Mouse (Mus musculus): ENCODE results near the gene Crygd. TPM values are rescaled to one million over a fixed set of nuclear protein-coding genes. Genes with fewer than 3 reads are reported as not detected.

The Crygd gene
- polyA plus RNA-seq (2012; rRNA removed), result not detected in 2 replicates

GRCm38 (mm10) chr1:65063352-65063751, at the start of gene Crygd:
Gene Crygd (minus strand): TSS chr1:65063452.
- Histone ChIP-seq H3K27me3 (ENCODE audit: control insufficient read depth, insufficient read depth, low read length) (no peaks in the 10 kb centered on the region), H3K4me3 (ENCODE audit: extremely low read depth, insufficient read depth, insufficient read length) (no peak within 1 kb of the TSS), H3K27ac (ENCODE audit: insufficient read depth, low read length) (no peak within 1 kb of the TSS), H3K4me1 (ENCODE audit: control insufficient read depth, insufficient read depth, insufficient read length) (no peaks in the 10 kb centered on the region), H3K36me3 (ENCODE audit: control insufficient read depth, insufficient read depth, low read length) (no peaks in the 10 kb centered on the region)
- TF ChIP-seq POLR2A (IDR thresholded peaks at IDR 0.05; ENCODE audit: low read depth, low read length), result no peak
- no peak for TF ChIP-seq CTCF (IDR thresholded peaks at IDR 0.05; ENCODE audit: extremely low read depth, insufficient read depth, insufficient read length, insufficient replicate concordance)
- DNase-seq (ENCODE audit: low read depth in 1 of 2, low spot score in 2 of 2), result no peak
- WGBS, result 89% methylated on average over 8 of the region's 8 CpGs

DNA sequence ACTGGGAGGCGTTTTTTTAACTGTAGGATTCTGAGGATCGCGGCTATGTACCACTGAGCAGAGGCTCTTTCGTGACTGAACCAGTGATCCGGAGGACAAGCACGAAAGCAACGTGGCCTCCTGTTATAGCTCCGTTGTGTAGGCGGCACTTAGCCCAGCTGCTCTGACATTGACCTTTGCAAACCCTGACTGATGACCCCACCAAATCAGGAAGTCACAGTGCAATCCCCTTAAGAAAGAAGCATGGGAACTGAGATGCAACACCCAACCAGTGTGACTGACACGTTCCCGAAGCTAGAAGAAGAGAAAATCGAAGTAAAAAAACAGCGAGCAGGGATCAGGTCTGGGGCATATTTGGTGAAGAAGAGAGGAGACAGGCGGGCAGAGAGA, 49.5 kb upstream of the Crygd start:
- 56% methylated on average over 14 of the region's 14 CpGs for WGBS
- no peak overlapping the region for H3K4me3 ChIP-seq (ENCODE audit: extremely low read depth, insufficient read depth, insufficient read length)
- DNase-seq (ENCODE audit: low read depth in 1 of 2, low spot score in 2 of 2), result no peak

GRCm38 (mm10) chr1:65112031-65112806, 49.0 kb upstream of the Crygd start:
- Histone ChIP-seq H3K27me3 (ENCODE audit: control insufficient read depth, insufficient read depth, low read length) (no peaks in the 10 kb centered on the region), H3K4me3 (ENCODE audit: extremely low read depth, insufficient read depth, insufficient read length) (no peak overlapping the region; the same call in 1 of the 2 replicates), H3K27ac (ENCODE audit: insufficient read depth, low read length) (no peak overlapping the region), H3K36me3 (ENCODE audit: control insufficient read depth, insufficient read depth, low read length) (no peaks in the 10 kb centered on the region), H3K4me1 (ENCODE audit: control insufficient read depth, insufficient read depth, insufficient read length) (no peaks in the 10 kb centered on the region)
- peak; percentile 69; the same call in 1 of the 2 replicates for TF ChIP-seq CTCF (IDR thresholded peaks at IDR 0.05; ENCODE audit: extremely low read depth, insufficient read depth, insufficient read length, insufficient replicate concordance)
- TF ChIP-seq POLR2A (IDR thresholded peaks at IDR 0.05; ENCODE audit: low read depth, low read length), result no peak
- WGBS, result 24% methylated on average over 8 of the region's 8 CpGs
- DNase-seq (ENCODE audit: low read depth in 1 of 2, low spot score in 2 of 2), result peak; percentile 7 to 23

More for the DNA sequence above, 49.5 kb upstream of the Crygd start:
- peak overlapping the region; percentile 65 for H3K27ac ChIP-seq (ENCODE audit: insufficient read depth, low read length)
- no peaks in the 10 kb centered on the region for H3K36me3 ChIP-seq (ENCODE audit: control insufficient read depth, insufficient read depth, low read length)
- no peaks in the 10 kb centered on the region for H3K27me3 ChIP-seq (ENCODE audit: control insufficient read depth, insufficient read depth, low read length)
- no peaks in the 10 kb centered on the region for H3K4me1 ChIP-seq (ENCODE audit: control insufficient read depth, insufficient read depth, insufficient read length)
- no peak for TF ChIP-seq CTCF (IDR thresholded peaks at IDR 0.05; ENCODE audit: extremely low read depth, insufficient read depth, insufficient read length, insufficient replicate concordance)
- no peak for TF ChIP-seq POLR2A (IDR thresholded peaks at IDR 0.05; ENCODE audit: low read depth, low read length)

DNA sequence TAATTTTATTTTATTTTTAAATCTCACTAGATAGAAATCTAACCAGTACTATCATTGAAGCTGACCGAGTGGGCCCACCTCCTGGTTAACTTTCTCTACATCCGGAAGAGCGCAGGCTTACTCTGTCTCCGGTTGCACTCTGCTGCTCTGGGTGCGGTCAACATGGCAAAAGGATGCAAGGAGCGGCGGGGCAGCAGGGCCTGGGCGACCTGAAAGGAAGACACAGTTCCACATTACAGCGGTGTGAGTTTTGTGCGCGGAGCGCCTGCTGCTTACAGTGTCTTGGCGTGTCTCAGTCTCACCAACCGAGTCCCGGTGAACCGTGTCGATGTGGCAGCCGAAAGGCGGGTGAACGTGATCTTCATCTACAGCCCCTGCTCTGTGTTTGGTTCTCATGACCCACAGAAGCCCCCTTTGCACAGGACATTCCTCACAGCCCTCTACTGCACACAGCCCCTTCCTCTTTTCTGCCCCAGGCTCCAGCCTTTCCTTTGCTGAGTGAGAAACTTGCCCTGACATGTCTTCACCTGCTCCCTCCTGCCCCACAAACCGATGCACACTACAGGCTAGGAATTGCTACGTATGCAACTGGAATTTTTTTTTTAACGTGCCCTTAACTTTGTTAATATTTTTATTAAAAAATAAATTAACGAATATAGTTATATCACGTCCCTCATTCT, 46.6 kb upstream of the Crygd start:
- Histone ChIP-seq H3K36me3 (ENCODE audit: control insufficient read depth, insufficient read depth, low read length) (no peaks in the 10 kb centered on the region), H3K27ac (ENCODE audit: insufficient read depth, low read length) (no peak overlapping the region), H3K4me1 (ENCODE audit: control insufficient read depth, insufficient read depth, insufficient read length) (no peaks in the 10 kb centered on the region), H3K4me3 (ENCODE audit: extremely low read depth, insufficient read depth, insufficient read length) (no peak overlapping the region), H3K27me3 (ENCODE audit: control insufficient read depth, insufficient read depth, low read length) (no peaks in the 10 kb centered on the region)
- TF ChIP-seq POLR2A (IDR thresholded peaks at IDR 0.05; ENCODE audit: low read depth, low read length), result no peak
- no peak for TF ChIP-seq CTCF (IDR thresholded peaks at IDR 0.05; ENCODE audit: extremely low read depth, insufficient read depth, insufficient read length, insufficient replicate concordance)
- 90% methylated on average over 25 of the region's 25 CpGs for WGBS
- DNase-seq (ENCODE audit: low read depth in 1 of 2, low spot score in 2 of 2), result no peak

- no peak overlapping the region for H3K27ac ChIP-seq (ENCODE audit: insufficient read depth, low read length)
- no peaks in the 10 kb centered on the region for H3K27me3 ChIP-seq (ENCODE audit: control insufficient read depth, insufficient read depth, low read length)
- H3K36me3 ChIP-seq (ENCODE audit: control insufficient read depth, insufficient read depth, low read length), result no peaks in the 10 kb centered on the region
- TF ChIP-seq POLR2A (IDR thresholded peaks at IDR 0.05; ENCODE audit: low read depth, low read length), result no peak
- no peak for TF ChIP-seq CTCF (IDR thresholded peaks at IDR 0.05; ENCODE audit: extremely low read depth, insufficient read depth, insufficient read length, insufficient replicate concordance)
- no peak overlapping the region for H3K4me3 ChIP-seq (ENCODE audit: extremely low read depth, insufficient read depth, insufficient read length)
- 85% methylated on average over 8 of the region's 8 CpGs for WGBS
- no peak for DNase-seq (ENCODE audit: low read depth in 1 of 2, low spot score in 2 of 2)
- H3K4me1 ChIP-seq (ENCODE audit: control insufficient read depth, insufficient read depth, insufficient read length), result no peaks in the 10 kb centered on the region
Measured at GRCm38 (mm10) chr1:65109196-65109595, 45.9 kb upstream of the Crygd start.

DNA sequence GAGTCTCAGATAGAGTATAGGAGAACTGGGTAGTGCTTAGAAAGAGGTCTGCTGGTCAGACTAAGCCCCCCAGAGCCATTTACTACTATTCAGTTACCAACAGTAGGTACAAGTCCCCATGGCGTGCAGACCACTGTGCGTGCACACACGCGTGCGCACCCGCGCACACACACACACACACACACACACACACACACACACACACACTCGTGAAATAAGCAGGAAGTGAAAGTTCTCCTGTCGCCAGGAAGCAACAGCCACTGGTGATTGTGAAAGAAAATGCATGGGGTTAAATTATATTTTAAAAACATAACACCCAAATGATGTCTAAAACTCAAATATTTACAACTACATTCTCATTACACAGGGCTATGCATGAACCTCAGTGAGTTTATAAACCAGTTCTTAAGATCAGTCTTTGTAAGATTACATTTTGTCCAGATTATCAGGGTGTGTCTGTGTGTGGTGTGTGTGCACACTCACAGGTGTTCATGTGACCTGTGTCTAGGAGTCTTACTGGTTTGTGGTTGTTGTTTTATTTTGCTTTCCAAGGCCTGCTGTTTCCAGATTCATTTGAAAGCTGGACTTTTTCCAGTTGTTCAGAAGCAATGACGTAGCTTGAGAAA, 44.5 kb upstream of the Crygd start:
- TF ChIP-seq POLR2A (IDR thresholded peaks at IDR 0.05; ENCODE audit: low read depth, low read length) (no peak), CTCF (IDR thresholded peaks at IDR 0.05; ENCODE audit: extremely low read depth, insufficient read depth, insufficient read length, insufficient replicate concordance) (no peak)
- no peak overlapping the region for H3K27ac ChIP-seq (ENCODE audit: insufficient read depth, low read length)
- no peaks in the 10 kb centered on the region for H3K4me1 ChIP-seq (ENCODE audit: control insufficient read depth, insufficient read depth, insufficient read length)
- no peaks in the 10 kb centered on the region for H3K36me3 ChIP-seq (ENCODE audit: control insufficient read depth, insufficient read depth, low read length)
- no peak for DNase-seq (ENCODE audit: low read depth in 1 of 2, low spot score in 2 of 2)
- H3K4me3 ChIP-seq (ENCODE audit: extremely low read depth, insufficient read depth, insufficient read length), result no peak overlapping the region
- H3K27me3 ChIP-seq (ENCODE audit: control insufficient read depth, insufficient read depth, low read length), result no peaks in the 10 kb centered on the region
- 65% methylated on average over 10 of the region's 10 CpGs for WGBS
